Mouse (Mus musculus) adrenal gland, adult 10 weeks (tissue): ENCODE results near the gene Ifnl3. TPM values are rescaled to one million over a fixed set of nuclear protein-coding genes. Genes with fewer than 3 reads are reported as not detected.

Source experiments
- polyA plus RNA-seq: library from polyadenylated mRNA; stranded (reverse); fragments of 350-450 nt; fragmentation: Illumina TruSeq; extraction: RNeasy Lipid Tissue Mini Kit (QIAGEN cat#74804); gene quantifications from one replicate; pipeline ENCODE4 v1.2.3, GENCODE M21; 2014; ENCODE audit warnings: low read depth, low replicate concordance

The Ifnl3 gene
- polyA plus RNA-seq: not detected

DNA sequence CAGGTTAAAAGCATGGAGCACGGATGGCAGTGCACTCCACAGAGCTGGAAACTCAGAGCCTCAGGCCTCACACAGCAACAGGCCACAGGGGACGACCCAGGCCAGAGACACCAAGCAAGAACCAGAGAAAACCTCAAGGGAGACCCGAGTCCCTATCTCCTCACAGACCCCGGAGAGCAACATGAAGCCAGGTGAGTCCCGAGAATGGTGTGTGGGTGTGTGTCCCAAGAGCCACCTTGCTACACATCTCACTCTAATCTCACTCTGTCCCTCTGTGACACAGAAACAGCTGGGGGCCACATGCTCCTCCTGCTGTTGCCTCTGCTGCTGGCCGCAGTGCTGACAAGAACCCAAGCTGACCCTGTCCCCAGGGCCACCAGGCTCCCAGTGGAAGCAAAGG lies at the start of gene Ifnl3:
Gene Ifnl3, plus strand, starts transcription at position 301 of the 400 bp plus-strand sequence.

DNA sequence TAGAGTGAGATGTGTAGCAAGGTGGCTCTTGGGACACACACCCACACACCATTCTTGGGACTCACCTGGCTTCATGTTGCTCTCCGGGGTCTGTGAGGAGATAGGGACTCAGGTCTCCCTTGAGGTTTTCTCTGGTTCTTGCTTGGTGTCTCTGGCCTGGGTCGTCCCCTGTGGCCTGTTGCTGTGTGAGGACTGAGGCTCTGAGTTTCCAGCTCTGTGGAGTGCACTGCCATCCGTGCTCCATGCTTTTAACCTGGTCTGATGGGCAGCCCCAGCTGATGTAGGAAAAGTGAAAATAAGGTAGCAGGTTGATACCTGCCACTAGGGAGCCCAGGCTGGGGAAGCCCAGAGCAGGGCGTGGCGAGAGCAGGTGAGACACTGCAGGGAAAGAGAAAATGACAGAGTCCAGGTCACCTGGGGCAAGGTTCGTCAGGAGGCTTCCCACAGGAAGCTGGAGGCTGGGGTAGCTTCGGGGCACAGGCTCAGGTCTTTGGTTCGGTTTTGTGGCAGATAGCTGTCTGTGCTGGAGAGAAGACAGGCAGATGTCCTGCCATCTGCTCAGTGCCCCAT lies 12.1 kb upstream of the Ifnl3 start, which contains the start of gene Ifnl2:
Gene Ifnl2, minus strand, starts transcription at position 51 of the 570 bp plus-strand sequence.

DNA sequence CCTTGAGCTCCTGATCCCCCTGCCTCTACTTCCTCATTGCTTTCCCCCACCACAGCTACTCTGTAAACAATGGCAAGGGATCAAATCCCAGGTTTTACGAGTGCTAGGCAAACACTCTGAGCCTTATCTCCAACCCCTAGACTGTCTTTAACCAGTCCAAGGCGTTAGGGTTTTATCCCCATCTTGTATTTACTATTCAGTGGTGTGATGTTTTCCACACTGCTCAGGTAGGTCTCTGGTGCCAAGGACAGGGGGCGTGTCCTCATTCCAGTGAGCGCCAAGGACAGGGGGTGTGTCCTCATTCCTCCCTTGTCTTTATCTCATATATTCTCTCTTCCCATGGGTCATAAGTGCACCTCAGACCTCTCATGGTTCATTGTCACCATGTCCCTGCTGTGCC lies 17.9 kb downstream of the Ifnl3 start, which contains the start of gene Sycn:
Gene Sycn, plus strand, starts transcription at position 360 of the 400 bp plus-strand sequence.

DNA sequence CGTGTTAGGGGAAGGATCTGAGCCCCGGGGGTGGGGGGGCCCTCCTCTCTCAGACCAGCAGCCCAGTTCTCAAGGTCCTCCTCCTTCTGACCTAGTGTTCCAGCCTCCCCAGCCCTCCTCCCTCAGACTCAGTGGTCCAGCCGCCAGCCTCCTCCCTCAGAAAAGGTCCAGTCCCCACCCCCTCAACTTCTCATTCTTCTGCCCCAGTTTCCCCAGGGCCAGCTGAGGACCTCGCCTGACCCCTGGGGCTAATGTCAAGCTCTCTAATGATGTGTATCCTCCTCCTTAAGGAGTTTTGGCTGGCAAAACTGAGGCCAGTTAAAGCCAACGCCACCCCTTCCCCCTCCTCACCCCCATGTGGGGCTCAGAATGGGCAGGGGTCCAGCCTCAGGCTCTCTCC lies 24.5 kb downstream of the Ifnl3 start, which contains the start of gene Nccrp1:
Gene Nccrp1, minus strand, starts transcription at position 101 of the 400 bp plus-strand sequence.

Other genes with a start within 250 kb of the Ifnl3 start
- 17.0 TPM for gene Eid2b, start 245.1 kb upstream of the Ifnl3 start, polyA plus RNA-seq
- not detected for gene Selenov, start 231.7 kb upstream of the Ifnl3 start, polyA plus RNA-seq
- not detected for gene Dll3, start 220.6 kb upstream of the Ifnl3 start, polyA plus RNA-seq
- 11.4 TPM for gene Timm50, start 210.8 kb upstream of the Ifnl3 start, polyA plus RNA-seq
- 52.4 TPM for gene Supt5, start 184.1 kb upstream of the Ifnl3 start, polyA plus RNA-seq
- 162 TPM for gene Rps16, start 172.2 kb upstream of the Ifnl3 start, polyA plus RNA-seq
- gene Plekhg2, start 150.2 kb upstream of the Ifnl3 start, polyA plus RNA-seq: 2.1 TPM
- 16.1 TPM for gene Zfp36, start 142.6 kb upstream of the Ifnl3 start, polyA plus RNA-seq
- 2.2 TPM for gene Med29, start 130.1 kb upstream of the Ifnl3 start, polyA plus RNA-seq
- gene Paf1, start 129.9 kb upstream of the Ifnl3 start, polyA plus RNA-seq: 67.0 TPM
- 7.7 TPM for gene Gmfg, start 85.4 kb upstream of the Ifnl3 start, polyA plus RNA-seq
- gene Lrfn1, start 70.9 kb upstream of the Ifnl3 start, polyA plus RNA-seq: 0.58 TPM
- not detected for gene Ifnl2, start 12.4 kb upstream of the Ifnl3 start, polyA plus RNA-seq
- gene Sycn, start 18.0 kb downstream of the Ifnl3 start, polyA plus RNA-seq: not detected
- gene Nccrp1, start 24.4 kb downstream of the Ifnl3 start, polyA plus RNA-seq: not detected
- 17.6 TPM for gene Samd4b, start 75.3 kb downstream of the Ifnl3 start, polyA plus RNA-seq
- gene Pak4, start 75.3 kb downstream of the Ifnl3 start, polyA plus RNA-seq: 2.2 TPM
- gene Acp7, start 108.5 kb downstream of the Ifnl3 start, polyA plus RNA-seq: not detected
- gene Fbxo27, start 170.0 kb downstream of the Ifnl3 start, polyA plus RNA-seq: 0.29 TPM
- gene Fbxo17, start 194.0 kb downstream of the Ifnl3 start, polyA plus RNA-seq: 0.64 TPM
- 35.0 TPM for gene Mrps12, start 219.0 kb downstream of the Ifnl3 start, polyA plus RNA-seq
- gene Sars2, start 219.2 kb downstream of the Ifnl3 start, polyA plus RNA-seq: 0.29 TPM
- not detected for gene Ccer2, start 233.3 kb downstream of the Ifnl3 start, polyA plus RNA-seq
- 19.5 TPM for gene Sirt2, start 243.9 kb downstream of the Ifnl3 start, polyA plus RNA-seq
- 0.47 TPM for gene Nfkbib, start 244.7 kb downstream of the Ifnl3 start, polyA plus RNA-seq